ENCODE assay signal across 8 mouse cellular contexts in the genomic region with DNA sequence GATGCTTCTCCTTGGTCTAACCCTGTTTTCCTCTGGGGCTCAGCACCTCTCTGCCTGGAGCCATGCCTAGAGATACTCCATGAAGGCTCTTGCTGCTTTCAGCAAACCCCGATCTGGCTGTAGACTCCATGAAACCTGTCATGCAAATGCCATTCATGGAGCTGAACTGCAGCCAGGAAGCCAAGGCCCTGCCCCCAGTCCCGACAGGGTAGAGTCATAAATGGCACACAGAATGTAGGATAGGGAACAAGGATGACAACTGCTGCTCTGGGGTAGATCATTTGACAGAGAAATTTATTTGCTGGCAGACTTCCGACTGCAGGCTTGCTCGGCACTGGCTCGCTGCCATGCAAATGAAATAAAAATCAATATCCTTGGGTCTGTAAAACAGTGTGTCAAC.
A peak's percentile ranks its signal among the peaks of the same experiment; 100 is the strongest.
DNase-seq lines count a peak whose midpoint lies in the region; ATAC-seq lines count a peak whose summit lies in the region.

No protein-coding gene starts in this region.

- peaks cover 51% of the 10 kb centered on the region for H3K4me1 ChIP-seq in midbrain, embryonic 11.5 days (ENCODE audit: control insufficient read depth, insufficient read depth, low read length)
- H3K4me1 ChIP-seq in midbrain, embryonic 10.5 days, result peaks cover 78% of the 10 kb centered on the region
- H3K4me1 ChIP-seq in stomach, embryonic 15.5 days, result peaks cover 66% of the 10 kb centered on the region

- WGBS in midbrain, embryonic 11.5 days, result 62% methylated on average over 5 of the region's 5 CpGs
- WGBS in midbrain, embryonic 10.5 days, result 77% methylated on average over 5 of the region's 5 CpGs
- 16% methylated on average over 5 of the region's 5 CpGs for WGBS in stomach, embryonic 15.5 days

- H3K9ac ChIP-seq in midbrain, embryonic 11.5 days (ENCODE audit: low read length), result no peak overlapping the region
- H3K9ac ChIP-seq in stomach, embryonic 15.5 days, result no peak overlapping the region

- DNase-seq in midbrain, embryonic 11.5 days (ENCODE audit: low spot score, missing footprints), result no peak
- no peak for DNase-seq in midbrain, embryonic 10.5 days (ENCODE audit: low spot score)
- peak; percentile 67 for DNase-seq in cerebellum, adult 8-10 months
- DNase-seq in heart, postnatal 4 days, result peak; percentile 68
- peak; percentile 83 for DNase-seq in layer of hippocampus, adult 9-11 months
- no peak for DNase-seq in embryo, embryonic 10.5 days (ENCODE audit: low spot score)
- no peak for DNase-seq in urinary bladder, adult 18-20 months (ENCODE audit: low spot score in 2 of 2)

- H3K36me3 ChIP-seq in midbrain, embryonic 11.5 days (ENCODE audit: control insufficient read depth, insufficient read depth, low read length), result 0 out of 2 replicates have a peak, but pooled peaks cover 2% of the 10 kb centered on the region
- H3K36me3 ChIP-seq in midbrain, embryonic 10.5 days, result peaks cover 47% of the 10 kb centered on the region
- no peaks in the 10 kb centered on the region for H3K36me3 ChIP-seq in stomach, embryonic 15.5 days

- no peak for ATAC-seq in midbrain, embryonic 11.5 days (ENCODE audit: low FRiP score)
- peak; percentile 29; the same call in 1 of the 2 replicates for ATAC-seq in stomach, embryonic 15.5 days (ENCODE audit: insufficient read depth, low FRiP score, low read depth)

- H3K27me3 ChIP-seq in midbrain, embryonic 11.5 days (ENCODE audit: control insufficient read depth, insufficient read depth, low read length), result no peaks in the 10 kb centered on the region
- H3K27me3 ChIP-seq in midbrain, embryonic 10.5 days (ENCODE audit: low read depth, poor library complexity, severe bottlenecking), result no peaks in the 10 kb centered on the region
- H3K27me3 ChIP-seq in stomach, embryonic 15.5 days (replicated peaks), result no peaks in the 10 kb centered on the region

- no peak overlapping the region for H3K4me3 ChIP-seq in midbrain, embryonic 11.5 days (ENCODE audit: low read depth, low read length)
- H3K4me3 ChIP-seq in midbrain, embryonic 10.5 days, result no peak overlapping the region
- no peak overlapping the region for H3K4me3 ChIP-seq in stomach, embryonic 15.5 days (replicated peaks)

- H3K9me3 ChIP-seq in midbrain, embryonic 11.5 days (ENCODE audit: control insufficient read depth, low read length), result no peaks in the 10 kb centered on the region
- no peaks in the 10 kb centered on the region for H3K9me3 ChIP-seq in midbrain, embryonic 10.5 days (replicated peaks)
- H3K9me3 ChIP-seq in stomach, embryonic 15.5 days, result no peaks in the 10 kb centered on the region

- peak overlapping the region; percentile 30; the same call in 1 of the 2 replicates for H3K27ac ChIP-seq in midbrain, embryonic 11.5 days (ENCODE audit: low read depth, low read length)
- H3K27ac ChIP-seq in midbrain, embryonic 10.5 days (replicated peaks), result no peak overlapping the region; the same call in 1 of the 2 replicates
- H3K27ac ChIP-seq in stomach, embryonic 15.5 days, result peak overlapping the region; percentile 75

- no peak overlapping the region for H3K4me2 ChIP-seq in midbrain, embryonic 11.5 days
- H3K4me2 ChIP-seq in stomach, embryonic 15.5 days, result no peak overlapping the region

Comparison
In these comparisons a context has a peak if more than half of its experiments do, and no peak if none do; other contexts are left out.
1. DNase-seq: peak in cerebellum, adult 8-10 months (single experiment), heart, postnatal 4 days (single experiment) and layer of hippocampus, adult 9-11 months (single experiment); none in midbrain, embryonic 11.5 days (single experiment), midbrain, embryonic 10.5 days (single experiment), embryo, embryonic 10.5 days (single experiment) and urinary bladder, adult 18-20 months (0 of 2).